Mouse (Mus musculus) liver, postnatal 0 days (tissue): ENCODE measurements around the gene Klk15.

ENCODE experiments used
- CTCF ChIP-seq: sonication (generic); IDR thresholded peaks from 2 replicates; pipeline ENCODE4 v1.5.1; 2016; ENCODE audit warnings: antibody characterized with exemption, low read depth
- EP300 ChIP-seq: IDR thresholded peaks from 2 replicates; pipeline ENCODE4 v1.6.1; 2016; ENCODE audit warnings: antibody characterized with exemption, low read depth, mild to moderate bottlenecking

GRCm38 (mm10) chr7:43933440-43933839 lies at the start of gene Klk15:
- no peak for TF ChIP-seq CTCF
- TF ChIP-seq EP300 = no peak
